Mouse (Mus musculus): ENCODE data around the gene Pth. TPM values are rescaled to one million over a fixed set of nuclear protein-coding genes. Genes with fewer than 3 reads are reported as not detected.

Pth gene
- total RNA-seq, 1 experiment = not detected

GRCm38 (mm10) chr7:113420771-113421170, 32.4 kb upstream of the Pth start:
- no peaks in the 10 kb centered on the region for H3K36me3 ChIP-seq (ENCODE audit: control insufficient read depth, insufficient read depth, low read length, poor library complexity, severe bottlenecking)
- DNase-seq (ENCODE audit: low read depth, low spot score) = no peak
- H3K9ac ChIP-seq (ENCODE audit: insufficient read depth, low read depth, low read length, poor library complexity, severe bottlenecking) = no peak overlapping the region
- H3K4me3 ChIP-seq (ENCODE audit: insufficient read depth in 1 of 2, low read depth in 1 of 2, low read length in 2 of 2, poor library complexity in 1 of 2, severe bottlenecking in 1 of 2) = no peak overlapping the region
- no peaks in the 10 kb centered on the region for H3K9me3 ChIP-seq (ENCODE audit: control insufficient read depth, insufficient read depth, low read depth, low read length)
- H3K4me1 ChIP-seq (ENCODE audit: control insufficient read depth in 2 of 2, insufficient read depth in 2 of 2, low read length in 2 of 2, poor library complexity in 1 of 2) = no peaks in the 10 kb centered on the region
- no peak overlapping the region for H3K27ac ChIP-seq (ENCODE audit: insufficient read depth, low read depth, low read length, poor library complexity, severe bottlenecking)
- in situ Hi-C loops (cut with MboI; ENCODE audit: low sequenced_read_pairs in 2 of 2, unreplicated experiment in 2 of 2) = no loop called here
- TF ChIP-seq ZC3H11A (IDR thresholded peaks at IDR 0.05; ENCODE audit: borderline replicate concordance, low read depth, low read length) (no peak), ZNF384 (IDR thresholded peaks at IDR 0.05; ENCODE audit: low read depth, low read length) (no peak), HCFC1 (IDR thresholded peaks at IDR 0.05; ENCODE audit: borderline replicate concordance, insufficient read depth, low read length) (no peak), MAFK (IDR thresholded peaks at IDR 0.05; ENCODE audit: insufficient read depth, low read depth, low read length) (no peak), CHD2 (IDR thresholded peaks at IDR 0.05; ENCODE audit: low read depth, low read length) (no peak)

GRCm38 (mm10) chr7:113419070-113419782, 30.9 kb upstream of the Pth start:
- in situ Hi-C loops (cut with MboI; ENCODE audit: low sequenced_read_pairs in 2 of 2, unreplicated experiment in 2 of 2) = no loop called here
- Histone ChIP-seq H3K9ac (ENCODE audit: insufficient read depth, low read depth, low read length, poor library complexity, severe bottlenecking) (no peak overlapping the region), H3K9me3 (ENCODE audit: control insufficient read depth, insufficient read depth, low read depth, low read length) (no peaks in the 10 kb centered on the region), H3K36me3 (ENCODE audit: control insufficient read depth, insufficient read depth, low read length, poor library complexity, severe bottlenecking) (no peaks in the 10 kb centered on the region), H3K4me1 (ENCODE audit: control insufficient read depth in 2 of 2, insufficient read depth in 2 of 2, low read length in 2 of 2, poor library complexity in 1 of 2) (no peaks in the 10 kb centered on the region), H3K27ac (ENCODE audit: insufficient read depth, low read depth, low read length, poor library complexity, severe bottlenecking) (no peak overlapping the region), H3K4me3 (ENCODE audit: insufficient read depth in 1 of 2, low read depth in 1 of 2, low read length in 2 of 2, poor library complexity in 1 of 2, severe bottlenecking in 1 of 2) (no peak overlapping the region)
- TF ChIP-seq ZC3H11A (IDR thresholded peaks at IDR 0.05; ENCODE audit: borderline replicate concordance, low read depth, low read length) (no peak), ZNF384 (IDR thresholded peaks at IDR 0.05; ENCODE audit: low read depth, low read length) (no peak), CHD2 (IDR thresholded peaks at IDR 0.05; ENCODE audit: low read depth, low read length) (no peak), HCFC1 (IDR thresholded peaks at IDR 0.05; ENCODE audit: borderline replicate concordance, insufficient read depth, low read length) (no peak), MAFK (IDR thresholded peaks at IDR 0.05; ENCODE audit: insufficient read depth, low read depth, low read length) (no peak)
- DNase-seq (ENCODE audit: low read depth, low spot score) = no peak

- Histone ChIP-seq H3K4me3 (ENCODE audit: insufficient read depth in 1 of 2, low read depth in 1 of 2, low read length in 2 of 2, poor library complexity in 1 of 2, severe bottlenecking in 1 of 2) (no peak overlapping the region), H3K4me1 (ENCODE audit: control insufficient read depth in 2 of 2, insufficient read depth in 2 of 2, low read length in 2 of 2, poor library complexity in 1 of 2) (no peaks in the 10 kb centered on the region), H3K36me3 (ENCODE audit: control insufficient read depth, insufficient read depth, low read length, poor library complexity, severe bottlenecking) (no peaks in the 10 kb centered on the region), H3K9me3 (ENCODE audit: control insufficient read depth, insufficient read depth, low read depth, low read length) (no peaks in the 10 kb centered on the region), H3K9ac (ENCODE audit: insufficient read depth, low read depth, low read length, poor library complexity, severe bottlenecking) (no peak overlapping the region), H3K27ac (ENCODE audit: insufficient read depth, low read depth, low read length, poor library complexity, severe bottlenecking) (no peak overlapping the region)
- DNase-seq (ENCODE audit: low read depth, low spot score) = no peak
- TF ChIP-seq ZC3H11A (IDR thresholded peaks at IDR 0.05; ENCODE audit: borderline replicate concordance, low read depth, low read length) (no peak), CHD2 (IDR thresholded peaks at IDR 0.05; ENCODE audit: low read depth, low read length) (no peak), ZNF384 (IDR thresholded peaks at IDR 0.05; ENCODE audit: low read depth, low read length) (no peak), HCFC1 (IDR thresholded peaks at IDR 0.05; ENCODE audit: borderline replicate concordance, insufficient read depth, low read length) (no peak), MAFK (IDR thresholded peaks at IDR 0.05; ENCODE audit: insufficient read depth, low read depth, low read length) (no peak)
- in situ Hi-C loops (cut with MboI; ENCODE audit: low sequenced_read_pairs in 2 of 2, unreplicated experiment in 2 of 2) = no loop called here
These were observed 28.2 kb upstream of the Pth start for GRCm38 (mm10) chr7:113416536-113416935.

- H3K4me3 ChIP-seq (ENCODE audit: insufficient read depth in 1 of 2, low read depth in 1 of 2, low read length in 2 of 2, poor library complexity in 1 of 2, severe bottlenecking in 1 of 2) = no peak overlapping the region
- H3K36me3 ChIP-seq (ENCODE audit: control insufficient read depth, insufficient read depth, low read length, poor library complexity, severe bottlenecking) = no peaks in the 10 kb centered on the region
- in situ Hi-C loops (cut with MboI; ENCODE audit: low sequenced_read_pairs in 2 of 2, unreplicated experiment in 2 of 2) = no loop called here
- H3K4me1 ChIP-seq (ENCODE audit: control insufficient read depth in 2 of 2, insufficient read depth in 2 of 2, low read length in 2 of 2, poor library complexity in 1 of 2) = no peaks in the 10 kb centered on the region
- H3K9me3 ChIP-seq (ENCODE audit: control insufficient read depth, insufficient read depth, low read depth, low read length) = no peaks in the 10 kb centered on the region
- no peak for DNase-seq (ENCODE audit: low read depth, low spot score)
- H3K27ac ChIP-seq (ENCODE audit: insufficient read depth, low read depth, low read length, poor library complexity, severe bottlenecking) = no peak overlapping the region
- TF ChIP-seq HCFC1 (IDR thresholded peaks at IDR 0.05; ENCODE audit: borderline replicate concordance, insufficient read depth, low read length) (no peak), CHD2 (IDR thresholded peaks at IDR 0.05; ENCODE audit: low read depth, low read length) (no peak), ZC3H11A (IDR thresholded peaks at IDR 0.05; ENCODE audit: borderline replicate concordance, low read depth, low read length) (no peak), ZNF384 (IDR thresholded peaks at IDR 0.05; ENCODE audit: low read depth, low read length) (no peak), MAFK (IDR thresholded peaks at IDR 0.05; ENCODE audit: insufficient read depth, low read depth, low read length) (no peak)
- H3K9ac ChIP-seq (ENCODE audit: insufficient read depth, low read depth, low read length, poor library complexity, severe bottlenecking) = no peak overlapping the region
These were observed 26.9 kb upstream of the Pth start for GRCm38 (mm10) chr7:113415256-113415655.

Measured in ES-E14 (cell line).